Mouse (Mus musculus): ENCODE data around the gene Obsl1. TPM values are rescaled to one million over a fixed set of nuclear protein-coding genes. Genes with fewer than 3 reads are reported as not detected.

Obsl1 gene
- total and polyA plus RNA-seq, 3 experiments: 0.47 to 0.84 TPM; not detected in 1

DNA sequence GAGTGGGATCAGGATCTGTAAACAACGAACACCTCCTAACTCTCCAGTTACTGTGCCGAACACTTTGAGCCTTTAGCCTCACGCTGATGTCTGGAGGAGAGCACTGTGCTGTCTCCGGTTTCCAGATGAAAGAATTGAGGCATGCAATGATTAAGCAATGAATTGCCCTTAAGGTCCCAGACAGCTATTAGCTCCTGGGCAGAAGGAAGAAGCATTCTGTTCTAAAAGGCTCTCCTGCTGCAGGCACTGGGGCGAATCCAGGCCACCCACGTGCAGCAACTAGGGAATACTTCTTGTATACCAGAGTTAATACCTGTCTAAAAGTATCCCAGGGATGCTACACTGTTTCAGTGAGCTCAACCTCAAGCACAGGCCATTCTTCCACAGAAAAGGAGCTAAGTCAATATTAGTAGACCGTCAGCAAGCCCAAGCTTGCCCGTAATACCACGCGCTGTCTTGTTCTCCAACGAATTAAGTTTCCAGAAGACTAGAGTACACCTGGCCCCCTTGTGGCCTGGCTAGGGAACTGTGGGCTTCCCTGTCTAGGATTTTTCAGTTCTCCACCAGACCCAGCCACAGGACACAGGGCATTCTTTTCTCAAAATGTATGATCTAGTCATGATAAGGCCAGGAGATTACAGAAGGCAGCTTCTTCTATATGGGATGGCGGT, 11.2 kb downstream of the Obsl1 start:
- Histone ChIP-seq H3K4me1 (ENCODE audit: control insufficient read depth in 1 of 2, insufficient read depth in 2 of 2) (peaks cover 8 to 23% of the 10 kb centered on the region in 2 experiments), H3K4me3 (replicated peaks in 1 of 3; ENCODE audit: low read depth in 2 of 3, low read length in 2 of 3, poor library complexity in 1 of 3) (no peak overlapping the region), H3K36me3 (replicated peaks in 1 of 2; ENCODE audit: control insufficient read depth in 1 of 2, insufficient read depth in 1 of 2, low read length in 1 of 2) (no peaks in the 10 kb centered on the region), H3K27ac (ENCODE audit: insufficient read depth, low read depth) (no peak overlapping the region), H3K9ac (ENCODE audit: insufficient read depth, low read depth) (no peak overlapping the region), H3K9me3 (replicated peaks; ENCODE audit: low read length) (no peaks in the 10 kb centered on the region), H3K79me2 (replicated peaks; ENCODE audit: control insufficient read depth, extremely low read depth, insufficient read depth, poor library complexity, severe bottlenecking) (no peaks in the 10 kb centered on the region), H3K4me2 (ENCODE audit: insufficient read depth, low read depth, poor library complexity, severe bottlenecking) (no peak overlapping the region), H3K27me3 (replicated peaks) (peaks cover 41% of the 10 kb centered on the region)
- peak; percentile 52 for DNase-seq (ENCODE audit: extremely low read depth)
- in situ Hi-C loops (cut with MboI; ENCODE audit: low pct_ligation_motif_present, low pct_unique_long_range_greater_than_20kb, low sequenced_read_pairs) (loop anchor here (5.0 kb wide), 1 partner anchor 67 kb away; no protein-coding TSS in a partner anchor), dilution Hi-C loops (cut with MboI; ENCODE audit: extremely low pct_ligation_motif_present, extremely low pct_unique_long_range_greater_than_20kb, low sequenced_read_pairs) (no loop called here)
- TF ChIP-seq CHD2 (IDR thresholded peaks at IDR 0.05; ENCODE audit: low read length) (no peak), JUND (conservative IDR thresholded peaks at IDR 0.05; ENCODE audit: low read depth, low read length) (0 out of 2 replicates have a peak, but pooled peaks have one; percentile 18), MEF2A (IDR thresholded peaks at IDR 0.05; ENCODE audit: borderline replicate concordance, low read depth, low read length) (0 out of 2 replicates have a peak, but pooled peaks have one; percentile 29), PAX5 (IDR thresholded peaks at IDR 0.05; ENCODE audit: low read length) (no peak), POLR2A (IDR thresholded peaks at IDR 0.05; ENCODE audit: low read depth, low read length) (no peak), MYC (IDR thresholded peaks at IDR 0.05; ENCODE audit: low read depth, low read length) (peak; percentile 83), RCOR1 (conservative IDR thresholded peaks at IDR 0.05; ENCODE audit: low read depth, low read length) (no peak), ZKSCAN1 (IDR thresholded peaks at IDR 0.05; ENCODE audit: borderline replicate concordance, low read depth, low read length) (no peak), TCF12 (IDR thresholded peaks at IDR 0.05; ENCODE audit: low read depth, low read length) (no peak), ZC3H11A (IDR thresholded peaks at IDR 0.05; ENCODE audit: low read depth, low read length) (no peak), KAT2A (IDR thresholded peaks at IDR 0.05; ENCODE audit: insufficient replicate concordance, low read length) (no peak), ZMIZ1 (IDR thresholded peaks at IDR 0.05; ENCODE audit: low read depth, low read length) (no peak), HCFC1 (IDR thresholded peaks at IDR 0.05; ENCODE audit: low read depth, low read length) (no peak), TBP (conservative IDR thresholded peaks at IDR 0.05; ENCODE audit: low read depth, low read length) (no peak), CHD1 (IDR thresholded peaks at IDR 0.05; ENCODE audit: low read depth, low read length) (peak; percentile 95; the same call in 1 of the 2 replicates), EP300 (IDR thresholded peaks at IDR 0.05; ENCODE audit: low read length) (no peak), NELFE (IDR thresholded peaks at IDR 0.05; ENCODE audit: low read depth, low read length) (no peak), JUN (IDR thresholded peaks at IDR 0.05; ENCODE audit: insufficient read depth, low read depth, low read length) (no peak), CTCF (conservative IDR thresholded peaks at IDR 0.05 in 1 of 2, IDR thresholded peaks at IDR 0.05 in 1 of 2; ENCODE audit: low read depth in 2 of 2, low read length in 2 of 2) (peak; percentile 78 to 84), MXI1 (IDR thresholded peaks at IDR 0.05; ENCODE audit: low read depth, low read length) (no peak), MAX (IDR thresholded peaks at IDR 0.05; ENCODE audit: low read length) (peak; percentile 22; the same call in 1 of the 2 replicates), USF2 (conservative IDR thresholded peaks at IDR 0.05; ENCODE audit: low read depth, low read length) (no peak), BHLHE40 (IDR thresholded peaks at IDR 0.05; ENCODE audit: low read depth, low read length) (0 out of 2 replicates have a peak, but pooled peaks have one; percentile 16), SMC3 (IDR thresholded peaks at IDR 0.05; ENCODE audit: low read depth, low read length) (peak; percentile 76), GABPA (IDR thresholded peaks at IDR 0.05; ENCODE audit: insufficient replicate concordance, low read depth, low read length) (no peak), RAD21 (IDR thresholded peaks at IDR 0.05; ENCODE audit: low read depth, low read length) (peak; percentile 52), ETS1 (conservative IDR thresholded peaks at IDR 0.05; ENCODE audit: low read depth, low read length) (no peak), NRF1 (IDR thresholded peaks at IDR 0.05; ENCODE audit: low read depth, low read length) (no peak), E2F4 (IDR thresholded peaks at IDR 0.05; ENCODE audit: insufficient replicate concordance, low read depth, low read length) (no peak), MAZ (IDR thresholded peaks at IDR 0.05; ENCODE audit: low read depth, low read length) (no peak), ZNF384 (IDR thresholded peaks at IDR 0.05; ENCODE audit: low read depth, low read length) (no peak), USF1 (IDR thresholded peaks at IDR 0.05; ENCODE audit: low read depth, low read length) (no peak), ELF1 (IDR thresholded peaks at IDR 0.05; ENCODE audit: low read depth, low read length) (no peak), UBTF (IDR thresholded peaks at IDR 0.05; ENCODE audit: low read depth, low read length) (no peak), POLR2AphosphoS2 (IDR thresholded peaks at IDR 0.05; ENCODE audit: low read depth, low read length) (no peak), IRF4 (IDR thresholded peaks at IDR 0.05; ENCODE audit: low read depth, low read length) (no peak; the same call in 1 of the 2 replicates), MAFK (IDR thresholded peaks at IDR 0.05; ENCODE audit: insufficient replicate concordance, low read length) (no peak), SIN3A (IDR thresholded peaks at IDR 0.05; ENCODE audit: low read length) (no peak)
